Mouse (Mus musculus): ENCODE measurements at regions not wholly inside any gene's neighbourhood (a gene's known extent, or its start where the extent isn't known, plus 50 kb on each side); places are given as distances from the start of the nearest gene placed in this dataset.

DNA sequence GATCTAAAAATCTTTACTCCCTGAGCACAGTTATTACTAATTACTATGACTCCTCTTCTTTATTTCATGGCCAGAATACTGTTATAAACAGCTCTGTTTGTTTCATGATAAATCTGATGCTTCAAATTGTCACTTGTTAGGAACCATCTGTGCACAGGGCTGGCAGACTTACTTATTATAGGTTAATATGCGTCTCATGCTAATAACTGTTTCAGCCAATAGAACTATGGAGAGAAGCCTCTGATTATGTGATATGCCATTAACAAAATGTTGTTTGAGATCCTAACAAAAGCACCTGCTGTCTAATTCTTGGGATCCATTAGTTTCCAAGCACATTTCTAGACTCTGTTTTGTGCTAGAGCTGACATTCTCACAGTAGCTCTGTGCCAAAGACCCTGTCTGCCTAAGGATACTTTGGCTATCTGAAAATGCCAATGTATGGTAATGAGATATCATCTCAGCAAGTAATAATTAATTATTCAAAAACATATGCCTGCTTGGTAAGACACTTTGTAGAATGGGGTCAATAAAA is 318.1 kb downstream of the Grb14 start:
- DNase-seq = no peak

DNA sequence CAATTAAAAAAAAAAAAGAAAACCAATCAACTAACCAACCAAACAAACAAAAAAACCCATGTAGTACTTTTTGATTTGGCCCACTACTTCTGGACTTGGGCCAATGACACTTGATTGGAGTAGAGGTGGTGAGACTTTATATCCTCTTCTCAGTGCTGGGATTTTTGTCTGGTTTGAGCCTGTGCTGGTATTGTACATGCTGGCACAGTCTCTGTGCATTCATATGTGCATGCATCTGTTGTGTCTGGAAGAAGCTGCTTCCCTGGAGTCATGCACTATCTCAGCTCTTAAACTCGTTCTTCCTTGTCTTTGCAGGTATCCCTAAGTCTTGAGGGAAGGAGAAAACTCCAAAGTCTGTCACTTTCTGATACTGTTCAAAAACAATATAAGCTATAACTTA is 328.8 kb downstream of the Grb14 start:
- DNase-seq = no peak

DNA sequence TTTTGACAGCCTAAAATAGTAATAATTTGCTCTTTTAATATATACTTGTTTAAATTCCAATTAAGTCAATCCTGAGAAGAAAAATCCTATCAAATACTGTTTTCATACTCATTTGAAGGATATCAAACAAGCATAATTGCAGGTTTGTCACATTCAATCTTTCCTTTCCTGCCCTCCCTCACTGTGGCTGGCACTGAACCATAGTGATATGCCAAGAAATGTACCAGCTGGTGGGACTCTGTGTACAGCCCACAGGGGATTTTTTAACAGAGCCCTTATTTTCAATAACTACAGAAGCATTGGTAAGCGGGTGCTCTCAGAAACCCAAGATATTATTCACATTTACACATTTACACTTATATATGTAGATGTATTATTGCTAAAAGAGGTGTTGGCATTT is 333.3 kb downstream of the Grb14 start:
- no peak for DNase-seq

DNA sequence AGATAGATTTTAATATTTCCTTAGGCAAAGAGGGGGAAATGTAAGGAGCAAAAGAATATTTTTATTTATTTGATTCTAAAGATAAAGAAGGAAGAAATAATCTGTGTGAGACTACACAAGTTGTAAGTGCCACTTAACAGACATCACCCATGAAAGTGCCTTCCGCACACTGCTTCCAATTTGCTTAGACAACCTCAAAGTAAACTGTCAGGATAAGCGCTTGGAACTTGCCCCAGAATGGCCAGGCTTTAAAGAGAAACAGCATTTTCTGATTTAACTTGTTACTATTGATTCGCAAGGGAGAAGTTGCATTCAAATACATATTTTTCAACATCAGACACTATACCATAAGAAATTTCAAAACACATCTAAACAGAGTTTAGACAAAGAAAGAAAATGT is 333.8 kb downstream of the Grb14 start:
- no peak for DNase-seq

DNA sequence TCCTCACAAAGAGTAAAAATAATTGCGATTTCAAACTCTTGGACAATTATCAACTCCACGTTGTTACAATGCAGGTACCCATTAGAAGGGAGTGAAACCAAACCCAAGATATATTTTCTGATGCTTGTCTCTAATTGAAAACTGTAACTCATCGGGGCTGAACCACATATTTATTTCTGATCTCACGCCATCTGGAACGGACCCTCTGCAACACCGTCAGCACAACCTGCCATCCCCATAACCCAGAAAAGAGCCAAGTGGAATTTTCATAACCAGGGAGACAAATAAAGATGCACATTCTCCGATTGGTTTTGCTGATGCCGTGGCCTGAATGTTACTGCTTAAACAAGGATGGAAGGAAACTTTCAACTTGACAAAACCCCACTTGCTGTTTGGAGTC is 338.0 kb downstream of the Grb14 start:
- no peak for DNase-seq

DNA sequence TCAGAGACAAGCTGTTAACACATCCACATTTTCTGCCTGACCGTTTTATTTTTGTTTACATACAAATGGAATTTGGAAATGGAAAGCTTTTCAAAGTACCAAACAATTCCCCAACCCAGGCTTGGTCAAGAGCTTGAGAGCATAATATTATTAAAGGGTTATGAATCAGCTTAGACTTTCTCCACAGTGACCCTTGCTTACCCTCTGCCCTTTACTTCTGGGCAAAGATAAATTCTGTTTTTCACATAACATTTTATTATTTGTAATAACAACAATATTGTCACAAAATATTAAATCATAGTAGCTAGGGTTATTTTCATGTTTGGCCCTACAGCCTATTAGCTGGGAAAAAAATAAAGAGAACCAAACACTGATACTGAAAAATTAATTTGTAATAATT is 375.2 kb downstream of the Grb14 start:
- DNase-seq = no peak

DNA sequence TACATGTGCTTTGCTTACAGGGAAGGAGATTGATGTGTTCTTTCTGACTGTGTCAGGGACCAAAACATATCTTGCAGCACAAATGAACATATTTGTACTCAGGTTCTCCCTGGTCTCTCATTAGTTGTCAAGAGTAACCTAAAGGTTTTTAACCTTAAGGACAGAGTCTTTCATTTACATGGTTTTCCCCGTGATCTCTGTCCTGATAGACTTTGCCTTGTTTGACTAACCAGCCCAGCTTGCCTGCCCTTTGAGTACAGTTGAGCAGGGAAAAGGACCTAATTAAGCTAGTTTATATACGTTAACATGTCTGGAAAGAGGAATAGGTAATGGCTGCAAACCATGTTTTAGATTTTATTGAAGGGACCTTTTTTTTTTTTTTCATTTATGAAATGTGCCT is 407.9 kb downstream of the Grb14 start:
- no peak for DNase-seq

DNA sequence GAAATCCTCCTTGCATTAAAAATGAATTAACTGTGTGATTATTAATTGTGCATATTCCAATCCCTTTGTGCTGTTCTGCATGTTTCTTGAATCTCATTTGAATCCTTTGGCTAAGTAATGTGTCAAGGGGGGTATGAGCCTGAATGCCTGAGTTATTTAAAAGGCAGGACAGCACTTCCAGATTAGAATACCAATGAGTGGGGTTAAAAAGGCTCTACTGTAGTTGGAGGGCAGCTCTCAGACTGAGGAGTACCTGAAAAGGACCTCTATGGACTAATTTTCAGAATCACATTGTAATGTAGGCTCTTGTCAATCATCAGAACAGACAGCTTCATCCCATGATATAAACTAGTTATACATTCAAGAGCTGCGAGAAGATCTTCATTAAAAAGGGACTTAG is 417.9 kb downstream of the Grb14 start:
- DNase-seq = no peak

DNA sequence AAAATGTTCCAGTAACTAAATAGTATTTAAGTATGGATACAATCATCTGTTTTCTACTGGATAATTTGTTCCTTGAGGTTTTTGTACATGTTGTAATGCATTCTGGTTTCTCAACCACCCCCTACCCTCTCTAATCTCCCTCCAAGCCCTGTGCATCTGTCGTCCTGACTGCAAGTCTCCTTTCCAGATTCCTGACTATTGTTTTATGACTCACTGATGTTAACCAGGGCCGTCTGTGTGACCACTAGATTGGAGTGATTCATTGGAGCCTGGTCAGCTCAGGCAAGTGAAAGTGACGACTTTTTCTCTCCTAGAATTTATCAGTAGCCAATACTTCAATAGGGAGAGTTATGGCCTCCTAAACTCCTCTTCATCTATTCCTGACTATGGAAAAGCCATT is 442.5 kb downstream of the Grb14 start:
- no peak for DNase-seq

DNA sequence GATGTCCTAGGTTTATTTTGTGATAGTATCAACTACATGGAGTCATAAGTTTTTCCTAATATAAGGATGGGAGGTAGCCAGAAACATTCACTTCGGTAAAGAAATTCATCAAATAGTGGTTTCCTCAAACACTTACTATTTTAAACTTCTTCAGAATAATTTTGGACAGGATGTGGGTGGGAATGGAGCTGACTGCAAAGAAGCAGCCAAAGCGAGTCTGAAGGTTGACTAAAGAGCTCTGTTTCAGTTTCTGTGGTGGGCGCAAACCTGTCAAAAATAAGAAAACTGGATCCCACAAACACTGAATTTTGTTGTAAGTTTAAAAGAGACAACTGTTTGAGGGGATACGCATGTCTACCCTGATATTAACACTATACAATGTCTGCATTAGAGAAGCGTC is 438.2 kb upstream of the Fign start:
- no peak for DNase-seq

DNA sequence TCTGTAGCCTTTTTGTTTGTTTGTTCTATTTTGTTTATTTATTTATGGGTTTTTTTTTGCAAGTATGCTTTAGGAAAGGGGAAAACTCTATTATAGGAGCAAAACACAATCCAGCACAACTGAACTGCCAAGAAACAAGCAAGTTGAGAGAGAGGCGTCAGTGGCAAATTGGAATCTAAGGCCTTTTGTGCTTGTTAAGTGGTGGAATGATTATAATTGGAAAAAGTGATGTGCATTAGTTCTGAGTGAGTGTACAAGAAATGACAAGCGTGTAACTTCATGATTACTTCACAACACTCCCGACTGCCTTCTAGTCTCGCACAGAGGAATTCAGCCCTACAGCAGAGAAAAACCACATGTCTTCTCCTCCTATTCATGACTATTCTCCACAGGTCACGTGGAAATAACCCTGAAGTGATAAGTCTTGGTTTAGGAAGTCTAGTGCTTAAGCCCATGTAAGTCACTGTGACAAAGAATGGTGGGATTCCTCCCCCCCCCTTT is 437.6 kb upstream of the Fign start:
- no peak for DNase-seq

DNA sequence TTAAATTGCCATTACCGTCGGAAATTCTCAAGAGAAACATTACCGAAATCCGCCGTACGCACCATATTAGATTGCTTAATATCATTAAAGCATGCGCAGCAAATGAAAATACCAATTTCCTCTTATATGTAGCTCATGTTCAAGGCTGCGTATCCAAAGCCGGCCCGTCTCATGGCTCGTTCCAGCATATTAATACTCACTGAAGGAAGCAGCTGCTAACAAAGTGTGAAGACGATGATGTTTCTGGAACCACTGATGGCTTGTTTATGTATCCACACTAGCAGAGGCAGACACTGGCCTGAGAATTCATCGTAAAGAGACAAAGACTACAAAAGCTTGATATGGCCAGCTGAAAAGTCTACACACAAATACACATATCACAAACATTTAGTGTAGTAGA is 437.0 kb upstream of the Fign start:
- DNase-seq = no peak

DNA sequence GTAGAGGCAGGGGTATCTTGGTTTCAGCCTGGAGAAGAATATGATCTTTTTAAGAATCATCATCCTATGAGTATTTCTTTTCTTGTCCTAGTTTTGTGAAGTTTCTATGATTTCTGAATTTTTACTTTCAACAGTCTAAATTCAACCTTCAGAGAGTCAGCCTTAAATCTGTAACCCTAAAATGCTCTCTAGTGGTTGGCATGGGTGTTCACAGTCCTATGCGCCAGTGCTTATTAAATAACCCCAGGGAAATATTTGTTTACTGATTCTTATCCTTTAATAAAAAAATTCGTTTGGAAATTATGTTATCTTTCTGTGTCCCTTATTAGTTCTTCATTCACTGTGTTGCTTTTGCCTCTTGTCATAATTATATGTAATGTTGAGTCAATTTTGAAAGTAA is 436.5 kb upstream of the Fign start:
- DNase-seq = no peak

DNA sequence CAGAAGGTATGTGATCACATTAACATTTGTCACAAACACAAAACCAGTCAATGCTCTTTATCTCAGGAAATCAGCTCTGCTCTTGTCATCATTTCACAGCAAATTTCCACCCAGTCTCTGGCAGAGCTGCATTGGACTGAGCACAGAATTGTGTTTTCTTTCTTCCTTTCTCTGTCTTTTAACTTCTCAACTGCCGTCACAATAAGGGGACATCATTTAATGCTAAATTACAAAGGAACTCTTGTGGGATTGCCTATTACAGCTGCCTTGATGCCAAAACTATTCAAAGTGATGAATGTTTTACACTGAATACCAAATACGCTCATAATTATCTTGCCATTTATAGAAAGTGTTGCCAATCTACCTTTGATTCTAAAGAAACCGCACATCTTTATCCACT is 424.9 kb upstream of the Fign start:
- DNase-seq = no peak

DNA sequence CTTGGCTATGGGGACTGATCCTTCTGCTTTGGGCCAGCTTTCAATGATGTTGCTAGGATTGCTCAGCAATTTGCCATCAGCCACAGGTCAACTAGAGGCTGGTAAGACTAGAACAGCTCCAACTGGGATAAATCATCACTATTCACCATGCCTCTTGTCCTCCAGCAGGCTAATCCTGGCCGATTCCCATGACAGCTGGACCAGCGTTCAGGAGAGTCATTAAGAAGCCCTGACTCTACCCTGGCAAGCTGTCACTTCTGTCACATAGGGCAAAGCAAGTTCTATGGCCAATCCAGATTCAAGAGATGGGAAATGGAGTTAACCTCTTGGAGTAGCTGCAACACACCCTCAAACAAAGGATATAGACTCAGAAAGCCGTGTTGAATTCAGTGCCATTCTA is 424.4 kb upstream of the Fign start:
- DNase-seq = no peak

DNA sequence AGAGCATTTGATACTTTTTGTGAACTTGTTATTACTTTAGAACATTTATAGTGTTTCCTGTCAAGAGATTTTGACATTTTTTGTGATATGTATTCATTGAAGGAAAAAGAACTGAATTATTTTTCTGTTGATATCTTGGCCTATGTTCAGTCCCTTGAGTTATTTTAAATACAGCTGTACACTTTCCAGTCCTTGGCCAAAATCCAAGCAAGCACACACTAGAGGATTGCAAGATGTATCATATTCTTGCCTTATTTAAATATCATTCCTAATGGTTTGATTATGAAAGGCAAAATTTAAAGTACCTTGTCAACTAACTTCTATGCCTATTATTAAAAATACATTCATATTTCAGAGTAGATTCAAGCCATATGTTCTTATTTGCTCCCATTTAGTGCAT is 397.9 kb upstream of the Fign start:
- DNase-seq = no peak

DNA sequence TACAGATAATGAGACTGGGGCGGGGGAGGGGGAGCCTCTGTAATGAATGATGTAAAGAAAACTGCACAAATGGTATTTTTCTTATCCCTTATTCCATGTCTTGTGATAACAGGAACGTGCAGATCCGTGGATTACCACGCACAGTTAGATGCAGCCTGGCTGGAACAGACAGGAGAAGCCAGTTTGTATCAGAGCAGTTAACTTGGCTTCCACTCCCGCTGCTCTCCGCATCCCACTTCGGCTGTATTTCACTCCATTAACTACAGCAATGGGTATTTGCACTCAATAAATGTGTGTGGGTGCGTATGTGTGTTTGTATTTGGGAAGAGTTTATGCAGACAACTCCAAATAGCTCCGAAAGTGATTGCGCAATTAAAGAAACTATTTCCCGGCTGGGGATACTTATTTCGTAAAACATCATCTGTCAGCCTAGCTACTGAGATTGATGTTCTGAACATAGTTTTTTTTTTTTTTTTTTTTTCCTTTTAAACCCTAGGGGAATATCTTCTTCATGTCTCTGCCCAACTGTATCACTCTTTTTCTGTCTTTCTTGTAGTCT is 368.7 kb upstream of the Fign start:
- DNase-seq = no peak

DNA sequence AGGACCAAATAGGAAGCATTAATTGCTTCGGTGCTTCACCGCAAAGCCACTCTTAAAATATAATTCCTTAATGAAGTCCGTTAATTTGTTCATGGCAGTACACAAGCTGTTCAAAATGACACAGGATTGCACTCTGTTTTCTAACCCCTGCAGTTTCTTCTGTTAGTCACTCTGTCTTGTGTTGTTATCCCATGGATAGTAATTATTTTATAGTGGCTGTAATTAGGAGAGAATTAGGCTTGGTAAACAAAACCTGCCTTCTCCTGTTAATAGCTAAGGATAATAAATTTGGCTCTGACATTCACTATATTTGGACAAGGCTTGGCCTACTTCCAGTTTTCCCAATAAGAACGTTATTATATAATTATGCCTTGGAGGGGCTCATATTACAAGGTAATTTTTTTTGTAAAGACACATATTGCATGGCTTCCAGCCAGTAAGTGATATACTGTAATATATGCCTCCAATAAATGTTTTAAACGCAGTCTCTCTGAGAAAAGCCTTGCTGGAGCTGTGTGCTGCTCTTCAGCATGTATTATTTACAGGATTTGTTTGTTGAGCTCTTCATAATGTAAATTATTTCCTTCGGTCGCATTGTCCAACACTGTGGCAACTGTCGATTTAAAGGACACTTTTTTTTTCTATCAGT is 364.8 kb upstream of the Fign start:
- DNase-seq = no peak

DNA sequence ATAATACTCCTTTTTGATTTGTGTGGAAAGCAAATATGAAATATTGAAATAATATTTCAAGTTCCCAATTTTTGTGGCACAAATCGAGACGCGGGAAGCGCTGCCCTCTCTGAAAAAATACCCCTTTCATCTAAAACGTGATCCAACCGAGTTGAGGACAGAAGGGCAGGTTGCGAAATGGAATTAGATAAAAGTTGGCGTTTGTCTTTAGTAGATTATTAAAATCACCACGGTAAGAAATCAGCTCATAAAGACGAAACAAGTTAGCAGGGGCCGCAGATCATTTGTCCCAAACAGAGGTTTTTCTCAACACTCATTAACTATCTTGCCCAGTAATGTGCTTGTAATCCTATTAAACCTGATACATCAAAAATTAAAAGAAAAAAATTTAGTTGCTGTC is 364.2 kb upstream of the Fign start:
- DNase-seq = no peak

DNA sequence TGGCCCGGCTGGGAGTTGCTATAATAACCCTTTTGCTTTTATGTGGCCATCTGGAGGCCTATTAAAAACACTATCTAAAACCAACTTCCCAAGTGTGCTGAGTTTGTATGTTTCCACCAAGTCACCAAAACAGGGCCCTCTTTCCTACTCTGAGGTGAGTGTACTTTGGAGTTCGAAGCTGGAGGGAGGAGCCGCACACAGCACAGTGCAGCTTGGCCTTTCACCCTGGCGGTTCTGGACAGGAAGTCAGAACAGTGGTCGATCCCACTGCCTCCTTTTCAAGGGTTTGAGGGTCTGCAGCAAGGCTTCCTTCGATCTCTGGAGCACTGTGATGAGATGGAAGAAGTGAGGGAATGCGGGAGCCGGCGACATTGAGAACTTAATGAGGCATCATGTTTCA is 363.8 kb upstream of the Fign start:
- no peak for DNase-seq

DNA sequence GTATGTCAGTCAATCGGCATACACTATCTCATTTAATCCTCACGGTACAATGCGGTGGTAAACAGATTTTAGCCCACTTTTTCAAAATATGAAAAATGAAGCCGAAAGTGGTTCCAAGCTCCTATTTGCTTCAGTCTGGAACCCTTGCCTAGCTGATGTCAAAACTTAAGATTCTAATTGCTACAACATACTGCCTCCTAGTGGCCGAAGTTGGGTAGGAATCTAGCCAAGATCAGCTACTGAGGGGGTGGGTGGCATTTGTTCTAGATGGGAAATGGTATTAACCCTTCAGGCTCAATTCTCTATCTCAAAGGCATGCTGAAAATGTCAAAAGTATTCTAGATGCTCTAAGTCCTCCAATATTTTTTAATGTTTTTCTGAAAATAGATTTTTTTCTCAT is 360.3 kb upstream of the Fign start:
- DNase-seq = peak; percentile 9

DNA sequence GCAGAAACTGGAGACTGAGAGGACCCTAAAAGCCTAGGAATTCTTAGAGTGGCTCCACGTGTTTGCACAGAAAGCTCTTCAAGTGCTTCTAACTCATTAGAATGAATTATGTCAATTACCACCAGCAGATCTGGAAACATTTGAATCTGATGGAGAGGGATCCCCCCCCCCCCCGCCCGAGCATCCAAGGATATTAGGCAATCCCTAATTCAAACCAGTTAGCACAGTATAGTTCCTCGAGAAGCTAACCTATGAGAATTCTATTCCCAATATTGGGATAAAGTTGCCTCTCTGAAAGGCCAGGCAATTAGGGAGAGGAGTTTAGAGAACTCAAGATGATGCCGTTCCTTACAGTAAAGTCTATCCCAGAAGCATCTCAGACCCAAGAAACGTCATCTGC is 354.9 kb upstream of the Fign start:
- no peak for DNase-seq

DNA sequence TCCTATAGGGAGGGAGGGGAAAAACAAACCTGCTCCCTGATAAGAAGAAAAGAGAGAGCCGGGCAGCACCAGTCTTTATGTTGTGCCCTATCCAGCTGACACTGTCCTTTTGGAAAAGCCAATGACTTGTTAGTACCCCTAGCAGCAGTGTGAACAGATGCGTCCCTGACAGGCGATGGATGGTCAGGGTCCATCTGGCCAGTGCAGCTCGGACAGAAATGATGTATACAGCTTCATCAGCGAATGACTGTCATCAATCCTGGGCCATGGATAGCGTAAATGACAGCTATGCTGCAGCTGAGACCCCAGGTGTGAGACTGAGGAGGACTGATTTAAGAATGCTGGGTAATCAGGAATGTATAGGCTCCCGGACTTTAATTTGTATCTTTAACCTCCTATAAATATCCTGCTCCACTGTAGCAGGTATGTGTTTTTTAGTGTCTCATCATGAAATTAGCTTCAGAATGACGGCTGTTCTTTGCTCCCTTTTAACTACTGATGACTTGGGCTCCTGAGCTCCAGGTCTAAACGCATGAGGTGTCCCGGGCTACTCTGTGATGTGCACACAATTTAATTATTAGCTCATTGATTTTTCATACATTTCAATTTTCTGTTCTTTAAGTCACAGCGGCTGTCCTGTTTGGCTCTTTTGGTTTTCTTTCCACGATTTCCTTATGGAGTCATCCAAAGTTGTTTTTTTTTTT is 353.9 kb upstream of the Fign start:
- DNase-seq = no peak

DNA sequence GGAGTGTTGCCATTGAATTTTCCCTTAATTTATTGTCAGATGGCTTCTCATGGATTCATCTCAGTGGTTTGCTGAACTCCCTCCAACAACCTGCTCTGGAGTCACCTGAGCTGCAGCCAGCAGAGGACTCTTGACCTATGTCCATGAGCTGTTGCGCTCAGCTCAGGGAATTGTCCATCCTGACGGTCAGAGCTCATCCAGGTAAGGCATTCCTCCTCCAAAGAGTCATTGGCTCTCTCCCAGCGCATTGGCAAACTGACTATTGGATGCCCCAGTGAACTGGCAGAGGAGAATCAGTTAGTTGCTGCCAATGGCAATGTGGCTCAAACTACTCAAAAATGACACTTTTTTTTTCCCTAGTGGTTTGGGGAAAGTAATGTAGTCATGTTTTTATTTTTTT is 345.3 kb upstream of the Fign start:
- DNase-seq = no peak

DNA sequence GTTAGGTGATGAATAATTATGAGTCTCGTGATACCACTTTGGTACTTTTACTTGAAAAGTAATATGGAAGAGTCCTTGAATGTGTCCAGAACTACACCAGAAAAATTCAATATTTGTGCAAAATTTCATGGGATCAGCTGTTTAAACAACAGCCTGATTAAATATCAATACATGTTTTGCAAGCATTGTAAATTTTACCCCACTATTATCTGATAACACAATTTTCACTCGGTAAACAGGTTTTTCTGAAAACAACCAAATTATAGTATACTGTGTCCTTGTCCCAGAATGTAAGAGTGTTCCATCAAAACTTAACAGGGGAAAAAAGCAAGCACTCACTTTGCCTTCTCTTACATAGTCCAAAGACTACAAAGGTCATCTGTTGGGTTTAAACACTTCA is 343.1 kb upstream of the Fign start:
- DNase-seq = no peak
